In the genomic region with DNA sequence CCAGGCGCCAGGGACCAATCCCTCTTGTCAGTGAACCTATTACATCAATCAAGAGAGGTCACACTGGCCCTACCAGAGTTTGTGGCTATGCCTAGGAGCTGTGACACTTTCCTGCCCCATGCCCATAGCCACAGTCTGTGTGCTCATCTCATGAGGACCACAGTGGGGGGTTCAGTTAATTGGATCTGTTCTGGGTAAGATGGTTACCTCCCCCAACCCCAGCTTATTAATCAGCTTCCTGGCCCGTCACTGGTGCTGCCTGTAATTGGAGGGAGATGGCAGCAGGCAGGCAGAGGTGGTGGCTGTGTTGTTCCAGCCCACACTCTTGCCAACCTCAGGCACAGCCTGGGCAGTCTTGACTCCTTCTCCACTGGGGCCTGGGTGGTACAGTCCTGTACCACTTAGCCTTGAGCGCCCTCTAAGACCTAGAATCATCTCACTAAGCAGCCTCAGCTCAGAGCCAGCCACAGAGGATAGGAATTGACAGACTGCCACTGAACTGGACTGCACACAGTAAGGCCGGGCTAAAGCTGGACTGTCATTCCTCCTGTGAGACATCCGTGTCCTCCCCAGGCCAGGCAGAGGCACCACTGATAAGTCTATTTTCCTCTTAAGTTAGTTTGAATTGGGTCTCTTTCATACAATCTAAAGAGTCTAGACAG, we compare ENCODE assay signal across 23 mouse cellular contexts. TPM values are rescaled to one million over a fixed set of nuclear protein-coding genes. Genes with fewer than 3 reads are reported as not detected.
DNase-seq lines count a peak whose midpoint lies in the region; ATAC-seq and TF ChIP-seq lines count a peak whose summit lies in the region.
"Had no signal": no experiment of that assay in that cellular context is flagged by ENCODE, and none has a peak within 500 bp of the region (broad histone marks: within the 10 kb centered on the region; RNA-seq: fewer than 3 reads in every experiment).

No protein-coding gene starts in this region.

- no peak overlapping the region for H3K9ac ChIP-seq in embryonic facial prominence, embryonic 14.5 days (ENCODE audit: low read depth, low read length)
- H3K9ac ChIP-seq in hindbrain, postnatal 0 days (replicated peaks; ENCODE audit: low read length): no peak overlapping the region
- H3K9ac ChIP-seq in hindbrain, embryonic 16.5 days (ENCODE audit: low read depth, low read length): no peak overlapping the region
- no peak overlapping the region for H3K9ac ChIP-seq in midbrain, embryonic 14.5 days (replicated peaks; ENCODE audit: low read length)
- no peak overlapping the region for H3K9ac ChIP-seq in midbrain, embryonic 11.5 days (ENCODE audit: low read length)
- H3K9ac ChIP-seq: heart, embryonic 13.5 days; kidney, embryonic 15.5 days; liver, embryonic 14.5 days; lung, embryonic 14.5 days; neural tube, embryonic 13.5 days had no signal

- H3K4me3 ChIP-seq in embryonic facial prominence, embryonic 14.5 days (ENCODE audit: low read depth, low read length): no peak overlapping the region
- H3K4me3 ChIP-seq in embryonic facial prominence, embryonic 10.5 days: no peak overlapping the region
- no peak overlapping the region for H3K4me3 ChIP-seq in hindbrain, postnatal 0 days (ENCODE audit: low read length)
- H3K4me3 ChIP-seq in hindbrain, embryonic 16.5 days (ENCODE audit: low read length): no peak overlapping the region
- no peak overlapping the region for H3K4me3 ChIP-seq in midbrain, embryonic 14.5 days (replicated peaks; ENCODE audit: low read depth, low read length)
- no peak overlapping the region for H3K4me3 ChIP-seq in midbrain, embryonic 11.5 days (ENCODE audit: low read depth, low read length)
- H3K4me3 ChIP-seq: heart, adult 2 months; heart, embryonic 13.5 days; kidney, embryonic 15.5 days; myocyte; neural tube, embryonic 13.5 days had no signal

- H3K27me3 ChIP-seq in embryonic facial prominence, embryonic 14.5 days (replicated peaks; ENCODE audit: control insufficient read depth, insufficient read depth, low read length): no peaks in the 10 kb centered on the region
- H3K27me3 ChIP-seq in embryonic facial prominence, embryonic 10.5 days (replicated peaks; ENCODE audit: low read depth, poor library complexity, severe bottlenecking): 0 out of 2 replicates have a peak, but pooled peaks cover 15% of the 10 kb centered on the region
- no peaks in the 10 kb centered on the region for H3K27me3 ChIP-seq in hindbrain, postnatal 0 days (ENCODE audit: insufficient read depth, low read length)
- peaks cover 5% of the 10 kb centered on the region; the same call in 1 of the 2 replicates for H3K27me3 ChIP-seq in hindbrain, embryonic 16.5 days (replicated peaks; ENCODE audit: control insufficient read depth, insufficient read depth, low read length)
- H3K27me3 ChIP-seq in midbrain, embryonic 14.5 days (ENCODE audit: control insufficient read depth, insufficient read depth, low read length): no peaks in the 10 kb centered on the region
- H3K27me3 ChIP-seq in midbrain, embryonic 11.5 days (ENCODE audit: control insufficient read depth, insufficient read depth, low read length): no peaks in the 10 kb centered on the region

- no peaks in the 10 kb centered on the region for H3K9me3 ChIP-seq in embryonic facial prominence, embryonic 14.5 days (ENCODE audit: control insufficient read depth, low read length)
- H3K9me3 ChIP-seq in embryonic facial prominence, embryonic 10.5 days: no peaks in the 10 kb centered on the region
- H3K9me3 ChIP-seq in hindbrain, postnatal 0 days (ENCODE audit: low read length): no peaks in the 10 kb centered on the region
- H3K9me3 ChIP-seq in hindbrain, embryonic 16.5 days (ENCODE audit: control insufficient read depth, low read length): no peaks in the 10 kb centered on the region
- no peaks in the 10 kb centered on the region for H3K9me3 ChIP-seq in midbrain, embryonic 14.5 days (ENCODE audit: control insufficient read depth, low read length)
- no peaks in the 10 kb centered on the region for H3K9me3 ChIP-seq in midbrain, embryonic 11.5 days (ENCODE audit: control insufficient read depth, low read length)
- H3K9me3 ChIP-seq: heart, embryonic 13.5 days; kidney, embryonic 15.5 days; neural tube, embryonic 13.5 days had no signal

- H3K4me1 ChIP-seq in embryonic facial prominence, embryonic 14.5 days (ENCODE audit: control insufficient read depth, insufficient read depth, low read length): no peaks in the 10 kb centered on the region
- H3K4me1 ChIP-seq in embryonic facial prominence, embryonic 10.5 days: peaks cover 17% of the 10 kb centered on the region; the same call in 1 of the 2 replicates
- H3K4me1 ChIP-seq in hindbrain, postnatal 0 days (ENCODE audit: insufficient read depth, low read length): peaks cover 7% of the 10 kb centered on the region
- H3K4me1 ChIP-seq in hindbrain, embryonic 16.5 days (ENCODE audit: control insufficient read depth, insufficient read depth, low read depth, low read length): peaks cover 8% of the 10 kb centered on the region
- peaks cover 24% of the 10 kb centered on the region for H3K4me1 ChIP-seq in midbrain, embryonic 14.5 days (ENCODE audit: control insufficient read depth, insufficient read depth, low read length)
- H3K4me1 ChIP-seq in midbrain, embryonic 11.5 days (ENCODE audit: control insufficient read depth, insufficient read depth, low read length): no peaks in the 10 kb centered on the region; the same call in none of the 2 replicates
- H3K4me1 ChIP-seq: heart, embryonic 13.5 days had no signal

- H3K4me2 ChIP-seq in embryonic facial prominence, embryonic 14.5 days (ENCODE audit: low read depth, low read length): no peak overlapping the region
- no peak overlapping the region for H3K4me2 ChIP-seq in hindbrain, postnatal 0 days (ENCODE audit: low read depth, low read length)
- H3K4me2 ChIP-seq in hindbrain, embryonic 16.5 days (ENCODE audit: low read length): no peak overlapping the region
- no peak overlapping the region for H3K4me2 ChIP-seq in midbrain, embryonic 14.5 days (ENCODE audit: low read length)
- no peak overlapping the region for H3K4me2 ChIP-seq in midbrain, embryonic 11.5 days
- H3K4me2 ChIP-seq: heart, embryonic 13.5 days; kidney, embryonic 15.5 days; lung, embryonic 14.5 days; neural tube, embryonic 13.5 days had no signal

- DNase-seq in embryonic facial prominence, embryonic 14.5 days (ENCODE audit: low spot score): no peak
- no peak for DNase-seq in embryonic facial prominence, embryonic 10.5 days (ENCODE audit: low spot score)
- DNase-seq in hindbrain, postnatal 0 days (ENCODE audit: low spot score): no peak
- DNase-seq in midbrain, embryonic 14.5 days: peak; percentile 42
- DNase-seq in midbrain, embryonic 11.5 days (ENCODE audit: low spot score, missing footprints): no peak
- peak; percentile 73 for DNase-seq in retina, embryonic 14.5 days (ENCODE audit: low spot score)
- no peak for DNase-seq in adrenal gland, adult (ENCODE audit: inconsistent age in 2 of 2, low spot score in 1 of 2)
- DNase-seq: adrenal gland, adult 2 months; cerebellum, adult 18-20 months; gastrocnemius, postnatal 36 days; heart, adult 2 months; kidney, postnatal 36 days; lung, embryonic 14.5 days; lung, postnatal 4 days had no signal

- WGBS in embryonic facial prominence, embryonic 14.5 days: 65% methylated on average over 5 of the region's 5 CpGs
- WGBS in embryonic facial prominence, embryonic 10.5 days: 69% methylated on average over 5 of the region's 5 CpGs
- 66% methylated on average over 5 of the region's 5 CpGs for WGBS in hindbrain, postnatal 0 days
- 52% methylated on average over 5 of the region's 5 CpGs for WGBS in hindbrain, embryonic 16.5 days
- WGBS in midbrain, embryonic 14.5 days: 50% methylated on average over 5 of the region's 5 CpGs
- WGBS in midbrain, embryonic 11.5 days: 65% methylated on average over 5 of the region's 5 CpGs

- H3K36me3 ChIP-seq in embryonic facial prominence, embryonic 14.5 days (ENCODE audit: control insufficient read depth, insufficient read depth, low read length): no peaks in the 10 kb centered on the region
- no peaks in the 10 kb centered on the region for H3K36me3 ChIP-seq in embryonic facial prominence, embryonic 10.5 days (replicated peaks)
- no peaks in the 10 kb centered on the region for H3K36me3 ChIP-seq in hindbrain, postnatal 0 days (ENCODE audit: insufficient read depth, low read length)
- no peaks in the 10 kb centered on the region for H3K36me3 ChIP-seq in hindbrain, embryonic 16.5 days (ENCODE audit: control insufficient read depth, insufficient read depth, low read length)
- no peaks in the 10 kb centered on the region for H3K36me3 ChIP-seq in midbrain, embryonic 14.5 days (ENCODE audit: control insufficient read depth, insufficient read depth, low read length)
- H3K36me3 ChIP-seq in midbrain, embryonic 11.5 days (ENCODE audit: control insufficient read depth, insufficient read depth, low read length): no peaks in the 10 kb centered on the region
- H3K36me3 ChIP-seq: heart, embryonic 13.5 days; kidney, embryonic 15.5 days; neural tube, embryonic 13.5 days had no signal

- H3K27ac ChIP-seq in embryonic facial prominence, embryonic 14.5 days (replicated peaks; ENCODE audit: low read depth, low read length): no peak overlapping the region
- no peak overlapping the region for H3K27ac ChIP-seq in embryonic facial prominence, embryonic 10.5 days (replicated peaks)
- H3K27ac ChIP-seq in hindbrain, postnatal 0 days: no peak overlapping the region
- no peak overlapping the region for H3K27ac ChIP-seq in hindbrain, embryonic 16.5 days (ENCODE audit: low read depth, low read length)
- no peak overlapping the region for H3K27ac ChIP-seq in midbrain, embryonic 14.5 days (replicated peaks; ENCODE audit: low read depth, low read length)
- no peak overlapping the region for H3K27ac ChIP-seq in midbrain, embryonic 11.5 days (ENCODE audit: low read depth, low read length)
- H3K27ac ChIP-seq: heart, adult 2 months; heart, embryonic 13.5 days; kidney, embryonic 15.5 days; liver, embryonic 14.5 days; neural tube, embryonic 13.5 days had no signal

- 0 out of 2 replicates have a peak, but pooled peaks have one; percentile 23 for ATAC-seq in embryonic facial prominence, embryonic 14.5 days (ENCODE audit: low read depth)
- 0 out of 2 replicates have a peak, but pooled peaks have one; percentile 18 for ATAC-seq in hindbrain, postnatal 0 days
- no peak for ATAC-seq in hindbrain, embryonic 16.5 days
- no peak for ATAC-seq in midbrain, embryonic 14.5 days (ENCODE audit: low FRiP score, low TSS enrichment)
- no peak for ATAC-seq in midbrain, embryonic 11.5 days (ENCODE audit: low FRiP score)
- ATAC-seq: CD4-positive, CD25-positive, alpha-beta regulatory T cell, adult 4 months; intestine, postnatal 0 days; Patski had no signal

- TF ChIP-seq CTCF in hindbrain, postnatal 0 days (IDR thresholded peaks at IDR 0.05; ENCODE audit: low read depth): no peak

RNA-seq across cellular contexts. Expression of a gene that starts 32.3 kb away (rescaled TPM):
- polyA plus RNA-seq in embryonic facial prominence, embryonic 14.5 days (2014; fragmentation: Nextera tagmentation; extraction: Ambion mirVana): 10.8 and 13.7 TPM in 2 replicates
- 25.1 and 26.0 TPM in 2 replicates for polyA plus RNA-seq in embryonic facial prominence, embryonic 10.5 days (2016; fragmentation: Nextera tagmentation; extraction: Ambion mirVana)
- total RNA-seq in hindbrain, postnatal 0 days (2014; rRNA removed): 77.9 and 80.7 TPM in 2 replicates
- polyA plus RNA-seq in hindbrain, postnatal 0 days (2015; fragmentation: Nextera tagmentation; extraction: Ambion mirVana): 39.1 and 39.9 TPM in 2 replicates
- 54.8 and 66.4 TPM in 2 replicates for polyA plus RNA-seq in hindbrain, embryonic 16.5 days (2015; fragmentation: Nextera tagmentation; extraction: Ambion mirVana)
- 41.2 and 43.2 TPM in 2 replicates for polyA plus RNA-seq in midbrain, embryonic 14.5 days (2014; fragmentation: Nextera tagmentation; extraction: Ambion mirVana)
- 19.6 and 20.3 TPM in 2 replicates for polyA plus RNA-seq in midbrain, embryonic 11.5 days (2014; fragmentation: Nextera tagmentation; extraction: Ambion mirVana)

Comparison
In these comparisons a context has a peak if more than half of its experiments do, and no peak if none do; other contexts are left out.
1. ATAC-seq: peak in embryonic facial prominence, embryonic 14.5 days (single experiment) and hindbrain, postnatal 0 days (single experiment); none in hindbrain, embryonic 16.5 days (single experiment), midbrain, embryonic 14.5 days (single experiment) and midbrain, embryonic 11.5 days (single experiment).
2. DNase-seq: peak in midbrain, embryonic 14.5 days (single experiment) and retina, embryonic 14.5 days (single experiment); none in embryonic facial prominence, embryonic 14.5 days (single experiment), embryonic facial prominence, embryonic 10.5 days (single experiment), hindbrain, postnatal 0 days (single experiment), midbrain, embryonic 11.5 days (single experiment) and adrenal gland, adult (0 of 2).